Mouse (Mus musculus): ENCODE measurements at regions not wholly inside any gene's neighbourhood (a gene's known extent, or its start where the extent isn't known, plus 50 kb on each side); places are given as distances from the start of the nearest gene placed in this dataset.

DNA sequence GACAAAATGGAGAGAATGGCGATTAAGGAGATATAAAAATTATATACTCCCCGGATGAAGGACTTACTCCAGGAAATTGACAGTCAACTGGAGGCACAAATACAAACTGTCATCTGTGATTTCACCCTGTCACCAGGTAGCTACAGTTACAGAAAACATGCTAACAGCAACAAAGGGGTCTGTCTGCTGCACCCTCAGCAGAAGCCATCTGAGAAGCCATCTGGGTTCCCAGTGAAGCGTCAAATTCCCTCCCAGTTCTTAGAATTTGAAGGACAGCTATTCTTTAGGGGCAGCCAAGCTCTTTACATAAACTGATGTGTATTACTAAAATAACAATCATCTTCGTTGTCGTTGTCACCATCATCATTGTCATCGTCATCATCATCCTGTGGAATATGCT is 561.6 kb upstream of the 4930452B06Rik start:
- Histone ChIP-seq H3K4me3 (ENCODE audit: low read depth, low read length) (no peak overlapping the region), H3K36me3 (replicated peaks; ENCODE audit: insufficient read depth, low read length) (no peaks in the 10 kb centered on the region)
- WGBS (ENCODE audit: insufficient replicate concordance): 83% methylated on average over 6 of the region's 6 CpGs

DNA sequence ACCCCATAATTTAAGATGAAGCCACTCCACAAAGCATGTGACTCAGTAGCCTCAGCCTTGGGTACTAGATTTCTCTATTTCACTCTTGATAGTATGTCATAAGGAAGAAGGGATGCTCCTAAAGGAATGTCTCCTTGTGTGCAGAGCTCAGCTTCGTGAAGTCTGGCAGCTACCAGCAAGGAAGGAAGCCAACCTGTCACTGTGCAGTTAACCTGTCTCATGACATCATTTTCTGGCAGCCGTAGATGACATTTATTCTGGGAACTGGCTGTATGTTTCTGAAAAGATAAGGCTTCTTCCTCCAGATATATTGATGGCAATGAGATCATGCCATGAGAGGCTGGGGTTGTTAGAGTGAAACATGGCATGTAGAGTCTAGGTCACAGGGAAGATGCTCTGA is 534.2 kb upstream of the 4930452B06Rik start:
- no peak for ATAC-seq
- WGBS (ENCODE audit: insufficient replicate concordance): 57% methylated on average over 2 of the region's 2 CpGs
- H3K4me3 ChIP-seq (ENCODE audit: low read depth, low read length): no peak overlapping the region

More for the DNA sequence above, 561.6 kb upstream of the 4930452B06Rik start:
- Histone ChIP-seq H3K4me1 (ENCODE audit: insufficient read depth) (no peaks in the 10 kb centered on the region), H3K9ac (replicated peaks) (no peak overlapping the region), H3K27ac (ENCODE audit: low read depth) (no peak overlapping the region), H3K9me3 (ENCODE audit: low read length) (no peaks in the 10 kb centered on the region), H3K4me2 (ENCODE audit: low read depth, low read length) (no peak overlapping the region), H3K27me3 (ENCODE audit: insufficient read depth, low read length) (no peaks in the 10 kb centered on the region)
- ATAC-seq (no peak), DNase-seq (no peak)
- no peak for TF ChIP-seq CTCF (IDR thresholded peaks at IDR 0.05; ENCODE audit: low read depth)
- TF ChIP-seq EP300 (IDR thresholded peaks at IDR 0.05; ENCODE audit: low read depth): no peak

DNA sequence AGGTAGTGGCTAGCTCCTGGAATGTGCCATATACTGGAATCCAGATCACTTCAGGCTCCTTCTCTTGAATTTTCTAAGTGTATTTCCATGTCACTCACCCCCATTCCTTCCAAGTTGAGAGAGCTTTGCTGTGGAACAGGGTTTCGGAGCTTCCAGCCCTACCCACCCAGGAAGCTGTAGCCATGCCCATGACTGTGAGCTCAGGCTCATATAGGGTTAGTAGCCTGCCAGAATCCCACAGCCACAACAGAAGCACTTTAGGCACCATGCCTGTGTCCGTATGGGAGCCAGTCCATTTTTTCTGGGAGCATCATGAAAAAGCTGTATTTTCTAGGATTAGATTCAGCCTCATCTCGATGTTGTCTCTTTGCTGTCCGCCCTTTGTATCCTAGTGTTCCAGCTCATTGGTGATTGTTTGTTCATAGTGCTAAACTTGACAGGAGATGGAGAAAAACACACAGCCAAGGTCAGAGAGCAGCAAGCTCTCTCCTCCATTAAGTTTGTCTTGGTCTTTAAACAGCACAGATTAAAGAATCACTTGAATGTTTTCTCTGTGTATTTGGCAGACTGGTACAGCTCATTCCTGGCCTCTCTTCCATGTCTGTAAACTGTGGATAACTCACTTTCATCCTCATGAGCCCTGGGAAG is 526.2 kb upstream of the 4930452B06Rik start:
- DNase-seq (no peak), ATAC-seq (no peak)
- no peaks in the 10 kb centered on the region for H3K9me3 ChIP-seq (ENCODE audit: low read length)
- no peak overlapping the region for H3K4me3 ChIP-seq (ENCODE audit: low read depth, low read length)
- WGBS (ENCODE audit: insufficient replicate concordance): 52% methylated on average over 4 of the region's 4 CpGs
- no peak overlapping the region for H3K4me2 ChIP-seq (ENCODE audit: low read depth, low read length)
- H3K27ac ChIP-seq (ENCODE audit: low read depth): no peak overlapping the region
- no peaks in the 10 kb centered on the region for H3K27me3 ChIP-seq (ENCODE audit: insufficient read depth, low read length)
- no peaks in the 10 kb centered on the region for H3K36me3 ChIP-seq (replicated peaks; ENCODE audit: insufficient read depth, low read length)
- no peak overlapping the region for H3K9ac ChIP-seq (replicated peaks)
- TF ChIP-seq EP300 (IDR thresholded peaks at IDR 0.05; ENCODE audit: low read depth) (no peak), CTCF (IDR thresholded peaks at IDR 0.05; ENCODE audit: low read depth) (no peak)
- H3K4me1 ChIP-seq (ENCODE audit: insufficient read depth): no peaks in the 10 kb centered on the region

More for the DNA sequence above, 534.2 kb upstream of the 4930452B06Rik start:
- H3K4me2 ChIP-seq (ENCODE audit: low read depth, low read length): no peak overlapping the region
- H3K27me3 ChIP-seq (ENCODE audit: insufficient read depth, low read length): no peaks in the 10 kb centered on the region
- no peak overlapping the region for H3K27ac ChIP-seq (ENCODE audit: low read depth)
- H3K9me3 ChIP-seq (ENCODE audit: low read length): no peaks in the 10 kb centered on the region
- no peak for DNase-seq
- no peak overlapping the region for H3K9ac ChIP-seq (replicated peaks)
- no peaks in the 10 kb centered on the region for H3K4me1 ChIP-seq (ENCODE audit: insufficient read depth)
- H3K36me3 ChIP-seq (replicated peaks; ENCODE audit: insufficient read depth, low read length): no peaks in the 10 kb centered on the region
- TF ChIP-seq CTCF (IDR thresholded peaks at IDR 0.05; ENCODE audit: low read depth): no peak
- no peak for TF ChIP-seq EP300 (IDR thresholded peaks at IDR 0.05; ENCODE audit: low read depth)

DNA sequence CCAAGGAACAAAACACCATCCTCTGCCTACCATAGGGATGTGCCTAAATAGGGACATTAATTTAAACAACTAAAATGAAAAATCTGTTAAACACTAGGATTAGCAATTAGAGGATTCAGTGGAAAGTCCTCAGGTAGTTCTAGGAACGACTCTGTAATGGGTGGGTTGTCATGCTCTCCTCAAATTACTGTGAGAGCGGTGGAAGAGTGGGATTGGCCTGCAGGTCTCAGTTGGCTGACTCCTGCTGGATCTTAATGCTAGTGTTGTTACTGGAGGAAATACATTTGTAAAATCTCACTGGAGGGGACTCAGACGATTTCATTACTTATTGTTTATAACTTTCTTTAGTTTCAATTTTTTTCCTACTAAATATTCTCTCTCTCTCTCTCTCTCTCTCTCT is 525.6 kb upstream of the 4930452B06Rik start:
- no peak overlapping the region for H3K9ac ChIP-seq (replicated peaks)
- no peak overlapping the region for H3K4me3 ChIP-seq (ENCODE audit: low read depth, low read length)
- no peak for DNase-seq
- no peak for ATAC-seq
- no peak overlapping the region for H3K27ac ChIP-seq (ENCODE audit: low read depth)
- H3K27me3 ChIP-seq (ENCODE audit: insufficient read depth, low read length): no peaks in the 10 kb centered on the region
- no peaks in the 10 kb centered on the region for H3K9me3 ChIP-seq (ENCODE audit: low read length)
- H3K36me3 ChIP-seq (replicated peaks; ENCODE audit: insufficient read depth, low read length): no peaks in the 10 kb centered on the region
- TF ChIP-seq EP300 (IDR thresholded peaks at IDR 0.05; ENCODE audit: low read depth) (no peak), CTCF (IDR thresholded peaks at IDR 0.05; ENCODE audit: low read depth) (no peak)
- 60% methylated on average over 3 of the region's 3 CpGs for WGBS (ENCODE audit: insufficient replicate concordance)
- H3K4me2 ChIP-seq (ENCODE audit: low read depth, low read length): no peak overlapping the region
- no peaks in the 10 kb centered on the region for H3K4me1 ChIP-seq (ENCODE audit: insufficient read depth)

DNA sequence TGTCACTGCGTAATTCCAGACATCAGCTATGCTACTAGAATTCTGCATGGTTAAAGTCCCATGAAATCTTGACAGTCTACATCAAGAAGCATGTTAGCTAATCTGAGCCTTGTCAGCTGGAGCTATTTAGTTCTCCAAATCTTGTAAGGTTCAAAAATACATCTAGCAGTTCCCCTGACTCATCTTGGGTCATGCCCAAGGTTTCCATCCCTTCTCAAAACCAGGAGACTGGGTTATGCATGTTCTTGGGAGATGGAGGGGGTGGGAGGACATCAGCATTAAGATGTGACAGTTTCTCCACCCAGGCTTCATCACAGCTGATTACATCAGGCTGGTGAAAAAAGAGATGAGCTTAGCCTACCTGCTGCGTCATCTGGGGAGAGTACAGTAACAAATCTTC is 495.3 kb upstream of the 4930452B06Rik start:
- TF ChIP-seq EP300 (IDR thresholded peaks at IDR 0.05; ENCODE audit: low read depth) (no peak), CTCF (IDR thresholded peaks at IDR 0.05; ENCODE audit: low read depth) (no peak)
- Histone ChIP-seq H3K27ac (ENCODE audit: low read depth) (no peak overlapping the region), H3K4me3 (ENCODE audit: low read depth, low read length) (no peak overlapping the region), H3K36me3 (replicated peaks; ENCODE audit: insufficient read depth, low read length) (no peaks in the 10 kb centered on the region), H3K9ac (replicated peaks) (no peak overlapping the region), H3K27me3 (ENCODE audit: insufficient read depth, low read length) (no peaks in the 10 kb centered on the region), H3K4me1 (ENCODE audit: insufficient read depth) (no peaks in the 10 kb centered on the region), H3K4me2 (ENCODE audit: low read depth, low read length) (no peak overlapping the region), H3K9me3 (ENCODE audit: low read length) (no peaks in the 10 kb centered on the region)
- 87% methylated on average over 2 of the region's 2 CpGs for WGBS (ENCODE audit: insufficient replicate concordance)
- DNase-seq (no peak), ATAC-seq (no peak)

DNA sequence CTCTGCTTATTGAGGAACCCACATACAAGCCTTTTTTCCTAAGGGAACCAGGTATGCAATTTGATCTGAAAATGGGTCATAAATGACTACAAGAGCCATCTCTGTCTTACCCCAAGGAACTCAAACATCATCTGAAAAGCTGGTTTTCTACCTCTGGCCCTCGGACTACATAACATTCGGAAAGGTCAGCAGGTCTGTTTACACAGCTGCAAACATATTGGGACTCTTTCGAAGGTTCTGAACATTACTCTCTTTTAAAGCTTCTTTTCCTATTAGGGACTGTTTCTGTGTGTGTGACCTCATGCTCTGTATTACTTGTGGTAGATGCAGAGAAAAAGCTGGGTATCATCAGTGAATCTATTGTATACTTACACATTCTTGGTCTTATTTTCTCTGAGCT is 491.9 kb upstream of the 4930452B06Rik start:
- no peaks in the 10 kb centered on the region for H3K9me3 ChIP-seq (ENCODE audit: low read length)
- H3K27ac ChIP-seq (ENCODE audit: low read depth): no peak overlapping the region
- H3K27me3 ChIP-seq (ENCODE audit: insufficient read depth, low read length): no peaks in the 10 kb centered on the region
- no peaks in the 10 kb centered on the region for H3K36me3 ChIP-seq (replicated peaks; ENCODE audit: insufficient read depth, low read length)
- ATAC-seq (no peak), DNase-seq (no peak)
- H3K4me3 ChIP-seq (ENCODE audit: low read depth, low read length): no peak overlapping the region
- no peak overlapping the region for H3K9ac ChIP-seq (replicated peaks)
- no peak overlapping the region for H3K4me2 ChIP-seq (ENCODE audit: low read depth, low read length)
- no peak for TF ChIP-seq CTCF (IDR thresholded peaks at IDR 0.05; ENCODE audit: low read depth)
- no peak for TF ChIP-seq EP300 (IDR thresholded peaks at IDR 0.05; ENCODE audit: low read depth)
- H3K4me1 ChIP-seq (ENCODE audit: insufficient read depth): no peaks in the 10 kb centered on the region
- 44% methylated on average over 3 of the region's 3 CpGs for WGBS (ENCODE audit: insufficient replicate concordance)
